Mouse (Mus musculus) frontal cortex, postnatal 36 days (tissue): ENCODE results near the gene Usp54.
"Not testable (repeated sequence)": the region's sequence is repeated elsewhere in the genome, so short reads cannot be mapped to it uniquely, and the experiment has no call there.

ENCODE experiments used
- DNase-seq, 2 experiments: peaks; one replicate each; pipeline ENCODE4 v3.0.0; 2022; ENCODE audit warnings: low spot score in 2 of 2

Usp54 gene

DNA sequence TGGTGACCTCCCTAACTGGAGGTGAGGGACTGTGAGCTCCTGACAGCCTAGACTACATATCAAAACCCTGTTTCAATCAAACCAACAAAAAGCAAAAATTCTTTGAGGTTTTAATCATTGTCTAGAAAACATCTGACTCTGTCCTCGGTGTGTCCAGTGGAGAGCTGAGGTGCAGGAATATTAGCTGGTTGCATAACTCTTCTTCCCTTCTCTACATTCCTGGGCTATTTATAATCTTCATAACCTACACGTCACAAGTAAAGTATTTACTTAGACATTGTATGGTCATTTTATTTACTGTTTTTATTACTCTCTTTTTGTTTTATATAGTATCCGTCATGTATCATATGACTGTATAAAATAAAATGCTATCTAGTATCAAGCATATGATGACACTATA is 31.3 kb downstream of the Usp54 start:
- no peak for DNase-seq

DNA sequence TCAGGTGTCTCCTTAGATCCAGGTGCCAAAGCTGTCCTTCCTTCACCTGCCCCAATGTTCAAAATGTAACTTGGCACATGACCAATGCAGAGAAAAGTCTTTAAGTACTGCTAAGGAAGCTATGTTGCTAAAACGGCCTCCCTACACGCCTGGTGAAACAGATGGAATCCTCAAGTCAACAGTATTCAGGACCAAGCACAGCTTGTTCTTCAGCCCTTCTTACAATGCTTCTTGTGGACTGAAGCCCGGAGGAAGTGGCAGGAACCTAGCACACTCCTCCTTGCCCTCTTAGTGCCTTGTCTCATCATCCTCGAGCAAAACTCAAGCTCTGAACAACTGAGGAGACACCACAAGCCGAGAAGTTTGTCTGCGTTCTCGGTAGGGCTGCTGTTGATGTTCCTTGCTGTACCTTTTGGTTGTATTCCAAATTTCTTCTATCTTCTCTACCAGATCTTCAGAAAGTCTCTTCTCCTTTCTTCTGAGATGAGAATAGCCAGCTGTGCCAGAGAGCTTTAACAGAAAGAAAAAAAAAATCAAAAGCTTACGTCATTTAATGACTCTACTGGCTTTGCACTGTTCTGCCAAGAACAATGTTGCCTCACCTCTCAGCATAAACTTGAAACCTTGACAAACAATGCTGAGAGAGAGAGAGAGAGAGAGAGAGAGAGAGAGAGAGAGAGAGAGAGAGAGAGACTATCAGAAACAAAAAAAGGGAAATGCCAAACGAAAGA is 33.3 kb downstream of the Usp54 start:
- no peak for DNase-seq

- DNase-seq: no peak
Measured at GRCm38 (mm10) chr14:20601287-20601686, 39.6 kb downstream of the Usp54 start.

GRCm38 (mm10) chr14:20600203-20600602 is 40.7 kb downstream of the Usp54 start:
- DNase-seq: no peak

GRCm38 (mm10) chr14:20599542-20599941 is 41.3 kb downstream of the Usp54 start:
- no peak for DNase-seq

DNA sequence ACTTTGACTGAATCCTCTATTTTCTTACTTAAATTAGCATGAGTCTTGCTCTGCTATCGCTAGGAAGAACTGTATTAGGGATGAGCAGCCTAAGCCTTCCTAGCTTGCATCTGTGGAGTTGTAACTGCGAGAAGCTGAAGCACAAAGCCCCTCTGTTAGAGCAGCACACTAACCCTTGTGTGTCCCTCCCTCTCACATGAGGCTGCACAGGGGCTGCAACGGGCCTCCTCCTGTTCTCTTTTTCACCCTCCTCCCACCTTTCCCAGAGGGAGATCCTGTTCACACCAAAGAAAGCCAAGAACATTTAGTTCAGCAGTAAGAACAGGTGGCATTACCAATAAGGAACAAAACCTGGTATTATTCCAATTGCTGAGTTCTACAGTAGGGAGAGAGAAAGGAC is 45.1 kb downstream of the Usp54 start:
- peak; percentile 68 to 69 for DNase-seq

GRCm38 (mm10) chr14:20587458-20587857 is 53.4 kb downstream of the Usp54 start:
- DNase-seq: no peak

- DNase-seq: no peak
Measured at GRCm38 (mm10) chr14:20578822-20579407, 61.9 kb downstream of the Usp54 start.

DNA sequence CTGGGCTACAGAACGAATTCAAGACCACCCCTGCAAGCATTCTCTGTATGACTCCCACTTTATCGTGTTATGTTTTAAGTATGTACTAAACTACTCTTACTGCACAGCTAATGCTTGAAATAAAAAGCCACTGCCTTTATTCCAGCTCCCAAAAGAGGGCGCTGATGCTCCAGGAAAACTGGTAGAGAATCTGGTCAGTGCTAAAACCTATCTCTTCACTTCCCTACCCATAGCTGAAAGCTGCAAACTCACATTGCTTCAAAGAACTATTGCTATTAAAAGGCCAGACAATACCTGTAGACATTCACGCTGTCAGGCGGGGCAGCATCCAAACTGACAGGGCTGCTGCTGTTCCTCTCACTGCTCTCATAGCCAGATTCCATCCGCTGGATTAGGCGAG is 64.7 kb downstream of the Usp54 start:
- DNase-seq: peak; percentile 72 to 86

DNA sequence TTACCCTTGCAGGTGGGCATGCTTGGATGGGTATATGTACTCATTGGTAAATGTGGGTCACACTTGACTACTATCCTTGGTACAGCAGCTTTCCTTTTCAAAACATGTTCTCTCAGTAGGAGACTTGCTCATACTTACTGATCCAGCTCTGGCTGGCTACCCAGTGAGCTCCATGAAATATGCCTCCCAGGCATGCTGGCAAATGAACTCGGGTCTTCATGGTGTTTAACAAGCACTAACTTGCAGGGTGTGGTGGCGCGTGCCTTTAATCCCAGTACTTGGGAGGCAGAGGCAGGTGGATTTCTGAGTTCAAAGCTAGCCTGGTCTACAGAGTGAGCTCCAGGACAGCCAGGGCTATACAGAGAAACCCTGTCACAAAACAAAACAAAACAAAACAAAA is 67.7 kb downstream of the Usp54 start:
- not testable (repeated sequence) for DNase-seq

DNA sequence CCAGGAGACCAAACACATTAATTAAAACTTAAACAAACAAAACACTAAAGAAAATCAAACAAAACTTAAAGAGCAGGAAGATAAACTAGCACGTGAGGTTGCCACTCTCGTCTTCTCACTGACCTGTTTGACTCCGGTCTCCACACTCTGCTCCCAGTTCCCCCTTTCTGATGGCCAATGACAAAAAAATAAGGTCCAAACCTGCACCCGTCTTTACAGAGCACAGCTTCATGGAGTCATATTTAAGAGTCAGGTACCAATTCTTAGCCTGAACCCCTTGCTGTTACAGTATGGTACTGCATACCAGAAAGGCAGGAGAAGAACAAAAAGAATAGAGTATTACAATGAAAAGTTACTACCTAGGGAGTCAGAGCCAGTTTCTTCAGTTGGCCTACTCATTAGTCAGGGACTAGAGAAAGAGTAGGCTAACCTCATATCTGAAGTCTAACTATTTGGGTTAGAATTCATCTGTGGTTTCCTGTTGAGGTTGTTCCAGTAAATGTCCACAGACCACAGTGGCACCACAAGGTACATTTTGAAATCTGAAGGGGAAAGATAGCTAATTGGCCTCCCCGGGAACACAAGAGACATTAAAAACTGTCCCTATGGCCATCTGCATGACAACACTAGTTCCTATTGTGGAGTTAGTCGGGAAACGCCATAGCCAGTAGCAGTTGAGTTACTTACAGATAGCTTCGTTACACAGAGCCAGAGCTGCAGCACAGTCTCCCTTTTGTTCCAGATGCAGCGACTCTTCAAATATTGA is 75.4 kb downstream of the Usp54 start:
- DNase-seq: no peak

DNA sequence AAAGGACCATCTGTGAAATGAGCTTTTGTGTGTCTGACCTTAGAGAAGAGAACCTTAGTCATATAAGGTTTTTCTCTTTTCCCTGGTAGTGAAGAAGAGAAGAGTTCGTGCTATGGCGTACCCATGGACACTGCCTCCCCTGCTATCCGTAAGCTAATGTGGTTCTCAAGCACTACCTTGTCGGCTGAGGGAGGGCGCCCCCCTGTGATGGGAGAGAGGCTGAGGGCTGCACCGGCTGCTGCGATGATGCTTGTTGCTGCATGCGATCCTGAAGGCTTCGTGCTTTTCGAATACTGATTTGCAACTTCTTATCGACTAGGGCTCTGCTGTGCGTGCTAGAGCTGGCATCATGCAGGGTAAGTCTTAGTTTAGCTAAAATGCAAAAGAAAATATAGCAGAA is 76.2 kb downstream of the Usp54 start:
- no peak for DNase-seq

DNA sequence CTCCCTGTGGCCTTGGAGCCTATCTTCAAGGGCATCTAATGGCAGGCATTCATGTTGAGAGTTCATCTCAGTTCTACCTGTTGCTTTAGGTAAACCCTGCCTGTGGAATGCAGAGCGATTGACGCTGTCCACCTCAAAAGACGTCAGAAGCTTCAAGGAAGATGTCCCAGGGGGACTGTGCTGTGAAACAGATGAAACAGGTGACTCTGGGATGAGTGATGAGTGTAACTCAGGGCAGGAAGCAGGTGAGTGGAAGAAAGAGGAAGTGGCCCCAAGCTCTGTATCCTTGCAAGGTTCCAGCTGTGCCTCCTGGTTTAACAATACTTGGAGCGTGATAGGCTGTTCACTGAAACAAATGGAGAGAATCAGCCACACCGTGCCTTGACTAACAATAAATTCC is 79.0 kb downstream of the Usp54 start:
- no peak for DNase-seq

DNA sequence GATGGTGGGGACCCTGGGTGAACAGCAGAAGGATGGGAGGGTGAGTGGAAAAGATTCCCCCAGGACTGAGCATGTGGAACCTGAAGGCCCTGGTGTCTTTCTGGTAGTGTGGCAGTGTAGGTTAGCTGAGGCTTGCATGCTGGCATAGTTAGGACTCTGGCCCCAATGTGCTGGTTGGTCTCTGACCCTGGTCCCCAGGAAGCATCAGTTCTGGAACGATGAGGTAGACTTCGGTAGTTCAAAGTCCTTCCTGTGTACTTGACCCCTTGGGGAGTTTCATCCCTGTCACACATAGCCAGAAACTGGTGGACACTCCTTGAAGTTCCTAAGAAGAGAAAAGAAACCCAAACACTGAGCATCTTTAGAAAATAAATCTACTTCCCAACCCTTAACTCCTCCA is 90.7 kb downstream of the Usp54 start:
- DNase-seq: no peak

DNA sequence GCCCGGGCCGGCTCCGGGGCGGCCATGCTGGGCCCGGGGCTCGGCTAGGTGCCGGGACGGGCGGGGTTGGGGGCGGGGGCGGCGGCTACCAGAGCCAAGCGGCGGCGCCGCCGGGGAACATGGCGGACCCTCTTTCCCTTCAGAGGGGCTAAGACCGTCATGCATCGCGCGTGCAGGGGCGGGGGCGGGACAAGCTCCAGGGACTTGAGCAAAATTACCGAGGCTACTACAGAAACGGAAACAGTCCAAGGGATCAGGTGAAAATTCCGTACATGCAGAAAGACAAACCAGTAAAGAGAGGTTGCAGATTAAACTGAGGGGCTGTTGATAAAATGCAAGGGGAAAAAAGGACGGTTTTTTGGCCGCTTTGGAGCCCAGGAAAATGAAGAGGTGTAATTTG is 94.4 kb downstream of the Usp54 start, which contains the start of gene Ppp3cb:
TSS of gene Ppp3cb (minus strand) at position 159 of the 400 bp plus-strand sequence.
- peak; percentile 69 to 76 for DNase-seq

GRCm38 (mm10) chr14:20545529-20546331 is 95.1 kb downstream of the Usp54 start:
- peak; percentile 79 to 86 for DNase-seq

DNA sequence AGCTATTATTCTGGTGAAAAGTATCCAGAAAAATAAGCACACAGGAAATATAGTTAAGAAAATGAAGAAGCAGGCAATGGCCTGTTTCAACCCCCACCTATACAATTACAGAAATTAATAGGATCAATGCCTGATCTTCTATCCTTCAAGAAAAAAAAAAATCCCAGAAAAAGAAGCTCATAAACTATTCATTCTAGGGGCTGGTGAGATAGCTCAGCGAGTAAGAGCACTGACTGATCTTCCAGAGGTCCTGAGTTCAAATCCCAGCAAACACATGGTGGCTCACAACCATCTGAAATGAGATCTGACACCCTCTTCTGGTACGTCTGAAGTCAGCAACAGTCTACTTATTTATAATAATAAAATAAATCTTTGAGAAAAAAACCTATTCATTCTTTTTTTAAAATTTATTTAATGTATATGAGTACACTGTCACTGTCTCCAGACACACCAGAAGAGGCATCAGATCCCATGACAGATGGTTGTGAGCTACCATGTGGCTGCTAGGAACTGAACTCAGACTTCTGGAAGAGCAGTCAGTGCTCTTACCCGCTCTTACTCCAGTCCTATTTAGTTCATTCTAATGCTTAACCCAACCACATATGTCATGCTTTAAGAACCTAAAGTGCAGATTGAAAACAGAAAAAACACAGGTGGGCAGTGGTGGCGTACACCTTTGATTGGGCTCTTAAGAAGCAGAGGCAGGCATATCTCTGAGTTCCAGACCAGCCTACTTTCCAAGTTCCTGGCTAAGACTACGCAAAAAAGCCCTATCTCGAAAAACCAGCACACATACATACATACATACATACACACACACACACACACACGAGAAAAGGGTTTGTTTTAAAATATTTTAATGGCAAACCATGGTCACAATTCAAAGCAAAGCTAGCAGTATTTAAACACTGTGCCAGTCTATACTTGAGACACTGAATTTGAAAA is 96.1 kb downstream of the Usp54 start:
- DNase-seq: no peak

GRCm38 (mm10) chr14:20529643-20530042 is 111.2 kb downstream of the Usp54 start:
- DNase-seq: no peak

- peak in 1 of 2 experiments; percentile 23 for DNase-seq
Measured at GRCm38 (mm10) chr14:20520179-20520578, 120.7 kb downstream of the Usp54 start.

GRCm38 (mm10) chr14:20508424-20508823 is 132.4 kb downstream of the Usp54 start:
- DNase-seq: no peak

DNA sequence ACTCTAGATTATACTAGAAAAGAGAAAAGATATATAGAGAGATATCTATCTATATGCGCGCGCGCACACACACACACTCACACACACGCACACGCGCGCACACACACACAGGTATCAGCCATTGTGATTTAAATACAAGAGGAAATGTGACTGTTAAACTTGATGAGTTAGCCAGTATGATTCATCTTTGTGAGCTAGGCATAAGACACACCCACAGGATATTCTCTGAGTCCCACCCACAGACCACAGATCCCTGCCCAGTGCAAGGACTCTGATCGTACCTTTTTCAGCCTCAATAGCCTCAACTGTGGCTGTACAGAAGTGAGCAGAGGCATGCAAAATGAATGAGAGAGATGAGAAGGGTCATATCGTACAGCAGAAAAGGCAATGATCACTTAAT is 137.9 kb downstream of the Usp54 start:
- no peak for DNase-seq
